Mouse (Mus musculus): Measurements from ENCODE around the gene Twist2. TPM values are rescaled to one million over a fixed set of nuclear protein-coding genes. Genes with fewer than 3 reads are reported as not detected.

Gene Twist2
- polyA plus RNA-seq, 1 experiment, result 0.37 TPM

- no peak for TF ChIP-seq CTCF (IDR thresholded peaks at IDR 0.05; ENCODE audit: control insufficient read depth, insufficient read depth, insufficient replicate concordance, low read depth, low read length)
- TF ChIP-seq POLR2A (IDR thresholded peaks at IDR 0.05; ENCODE audit: control insufficient read depth, low read depth, low read length), result no peak
- no peaks in the 10 kb centered on the region for H3K36me3 ChIP-seq (ENCODE audit: control insufficient read depth, insufficient read depth, low read length)
Measured at GRCm38 (mm10) chr1:91784162-91784561, 17.1 kb upstream of the Twist2 start.

GRCm38 (mm10) chr1:91799323-91799722 is 1.9 kb upstream of the Twist2 start:
- Histone ChIP-seq H3K36me3 (ENCODE audit: control insufficient read depth, insufficient read depth, low read length) (no peaks in the 10 kb centered on the region), H3K4me1 (ENCODE audit: control insufficient read depth, insufficient read depth, low read length) (peaks cover 7% of the 10 kb centered on the region), H3K27ac (ENCODE audit: control insufficient read depth, insufficient read depth, low read depth, low read length) (no peak overlapping the region), H3K4me3 (ENCODE audit: control insufficient read depth, low read depth, low read length) (no peak overlapping the region), H3K27me3 (ENCODE audit: control insufficient read depth, insufficient read depth, low read length) (no peaks in the 10 kb centered on the region)
- TF ChIP-seq POLR2A (IDR thresholded peaks at IDR 0.05; ENCODE audit: control insufficient read depth, low read depth, low read length) (no peak), CTCF (IDR thresholded peaks at IDR 0.05; ENCODE audit: control insufficient read depth, insufficient read depth, insufficient replicate concordance, low read depth, low read length) (no peak)

More at GRCm38 (mm10) chr1:91784162-91784561, 17.1 kb upstream of the Twist2 start:
- Histone ChIP-seq H3K27ac (ENCODE audit: control insufficient read depth, insufficient read depth, low read depth, low read length) (no peak overlapping the region), H3K4me1 (ENCODE audit: control insufficient read depth, insufficient read depth, low read length) (peaks cover 2% of the 10 kb centered on the region), H3K4me3 (ENCODE audit: control insufficient read depth, low read depth, low read length) (no peak overlapping the region), H3K27me3 (ENCODE audit: control insufficient read depth, insufficient read depth, low read length) (no peaks in the 10 kb centered on the region)

- Histone ChIP-seq H3K27me3 (ENCODE audit: control insufficient read depth, insufficient read depth, low read length) (no peaks in the 10 kb centered on the region), H3K4me1 (ENCODE audit: control insufficient read depth, insufficient read depth, low read length) (peaks cover 7% of the 10 kb centered on the region), H3K27ac (ENCODE audit: control insufficient read depth, insufficient read depth, low read depth, low read length) (no peak overlapping the region), H3K4me3 (ENCODE audit: control insufficient read depth, low read depth, low read length) (no peak overlapping the region), H3K36me3 (ENCODE audit: control insufficient read depth, insufficient read depth, low read length) (no peaks in the 10 kb centered on the region)
- TF ChIP-seq POLR2A (IDR thresholded peaks at IDR 0.05; ENCODE audit: control insufficient read depth, low read depth, low read length) (no peak), CTCF (IDR thresholded peaks at IDR 0.05; ENCODE audit: control insufficient read depth, insufficient read depth, insufficient replicate concordance, low read depth, low read length) (no peak)
Measured at GRCm38 (mm10) chr1:91800348-91800747, 913 bp upstream of the Twist2 start.

- Histone ChIP-seq H3K36me3 (ENCODE audit: control insufficient read depth, insufficient read depth, low read length) (no peaks in the 10 kb centered on the region), H3K4me3 (ENCODE audit: control insufficient read depth, low read depth, low read length) (peak overlapping the region; percentile 36), H3K27ac (ENCODE audit: control insufficient read depth, insufficient read depth, low read depth, low read length) (no peak overlapping the region), H3K4me1 (ENCODE audit: control insufficient read depth, insufficient read depth, low read length) (peaks cover 7% of the 10 kb centered on the region), H3K27me3 (ENCODE audit: control insufficient read depth, insufficient read depth, low read length) (no peaks in the 10 kb centered on the region)
- TF ChIP-seq POLR2A (IDR thresholded peaks at IDR 0.05; ENCODE audit: control insufficient read depth, low read depth, low read length) (no peak), CTCF (IDR thresholded peaks at IDR 0.05; ENCODE audit: control insufficient read depth, insufficient read depth, insufficient replicate concordance, low read depth, low read length) (no peak)
Measured at GRCm38 (mm10) chr1:91801844-91802366, 644 bp downstream of the Twist2 start.

- Histone ChIP-seq H3K27me3 (ENCODE audit: control insufficient read depth, insufficient read depth, low read length) (no peaks in the 10 kb centered on the region), H3K27ac (ENCODE audit: control insufficient read depth, insufficient read depth, low read depth, low read length) (no peak overlapping the region)
Measured at GRCm38 (mm10) chr1:91802406-91803121, 1.3 kb downstream of the Twist2 start.

GRCm38 (mm10) chr1:91803416-91803815 is 2.2 kb downstream of the Twist2 start:
- TF ChIP-seq POLR2A (IDR thresholded peaks at IDR 0.05; ENCODE audit: control insufficient read depth, low read depth, low read length) (no peak), CTCF (IDR thresholded peaks at IDR 0.05; ENCODE audit: control insufficient read depth, insufficient read depth, insufficient replicate concordance, low read depth, low read length) (no peak)
- H3K4me1 ChIP-seq (ENCODE audit: control insufficient read depth, insufficient read depth, low read length), result peaks cover 7% of the 10 kb centered on the region
- no peaks in the 10 kb centered on the region for H3K27me3 ChIP-seq (ENCODE audit: control insufficient read depth, insufficient read depth, low read length)
- no peak overlapping the region for H3K4me3 ChIP-seq (ENCODE audit: control insufficient read depth, low read depth, low read length)
- H3K36me3 ChIP-seq (ENCODE audit: control insufficient read depth, insufficient read depth, low read length), result no peaks in the 10 kb centered on the region
- no peak overlapping the region for H3K27ac ChIP-seq (ENCODE audit: control insufficient read depth, insufficient read depth, low read depth, low read length)

More at GRCm38 (mm10) chr1:91802406-91803121, 1.3 kb downstream of the Twist2 start:
- TF ChIP-seq CTCF (IDR thresholded peaks at IDR 0.05; ENCODE audit: control insufficient read depth, insufficient read depth, insufficient replicate concordance, low read depth, low read length), result no peak
- no peak for TF ChIP-seq POLR2A (IDR thresholded peaks at IDR 0.05; ENCODE audit: control insufficient read depth, low read depth, low read length)
- peak overlapping the region; percentile 36; the same call in 1 of the 2 replicates for H3K4me3 ChIP-seq (ENCODE audit: control insufficient read depth, low read depth, low read length)
- H3K4me1 ChIP-seq (ENCODE audit: control insufficient read depth, insufficient read depth, low read length), result peaks cover 7% of the 10 kb centered on the region
- no peaks in the 10 kb centered on the region for H3K36me3 ChIP-seq (ENCODE audit: control insufficient read depth, insufficient read depth, low read length)

- Histone ChIP-seq H3K4me1 (ENCODE audit: control insufficient read depth, insufficient read depth, low read length) (no peaks in the 10 kb centered on the region), H3K4me3 (ENCODE audit: control insufficient read depth, low read depth, low read length) (no peak overlapping the region), H3K27me3 (ENCODE audit: control insufficient read depth, insufficient read depth, low read length) (no peaks in the 10 kb centered on the region), H3K36me3 (ENCODE audit: control insufficient read depth, insufficient read depth, low read length) (no peaks in the 10 kb centered on the region), H3K27ac (ENCODE audit: control insufficient read depth, insufficient read depth, low read depth, low read length) (no peak overlapping the region)
- TF ChIP-seq POLR2A (IDR thresholded peaks at IDR 0.05; ENCODE audit: control insufficient read depth, low read depth, low read length) (no peak), CTCF (IDR thresholded peaks at IDR 0.05; ENCODE audit: control insufficient read depth, insufficient read depth, insufficient replicate concordance, low read depth, low read length) (no peak)
Measured at GRCm38 (mm10) chr1:91816067-91816466, 14.8 kb downstream of the Twist2 start.
